Mouse (Mus musculus) thymus, postnatal 25 days (tissue): ENCODE results near the gene Tmem161a.
A peak's percentile ranks its signal among the peaks of the same experiment; 100 is the strongest.

Experiments
- DNase-seq: peaks from one replicate; pipeline ENCODE4 v3.0.0; 2022

Gene Tmem161a

DNA sequence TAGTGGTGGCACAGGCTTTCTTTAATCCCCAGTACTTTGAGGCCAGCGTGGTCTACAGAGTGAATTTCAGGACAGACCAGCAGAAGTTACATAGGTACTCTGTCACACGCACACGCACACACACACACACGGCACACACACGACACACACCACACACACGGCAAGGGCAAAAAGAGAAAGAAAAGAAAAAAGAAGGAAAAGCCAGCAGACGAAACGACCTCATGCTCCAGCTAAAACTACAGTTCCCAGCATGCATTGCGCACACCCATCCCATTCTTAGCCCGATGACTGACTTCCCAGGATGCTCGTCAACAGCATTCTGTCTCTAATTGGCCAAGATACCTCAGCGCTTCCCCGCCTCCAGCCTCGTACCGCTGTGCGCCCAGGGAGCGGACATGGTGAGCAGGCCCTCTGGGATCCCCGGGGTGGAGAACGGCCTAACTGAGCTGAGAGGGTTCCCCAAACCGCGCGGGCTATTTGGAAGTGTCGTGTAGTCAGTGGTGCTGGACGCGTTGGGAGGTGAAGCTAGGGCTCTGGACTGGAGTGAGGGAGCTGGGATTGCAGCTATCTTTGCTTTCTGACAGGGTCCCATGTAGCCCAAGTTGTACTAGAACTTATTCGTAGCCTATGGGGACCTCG lies at the start of gene Tmem161a:
Gene Tmem161a, plus strand, starts transcription at position 314 of the 639 bp plus-strand sequence.
- peak; percentile 89 for DNase-seq

DNA sequence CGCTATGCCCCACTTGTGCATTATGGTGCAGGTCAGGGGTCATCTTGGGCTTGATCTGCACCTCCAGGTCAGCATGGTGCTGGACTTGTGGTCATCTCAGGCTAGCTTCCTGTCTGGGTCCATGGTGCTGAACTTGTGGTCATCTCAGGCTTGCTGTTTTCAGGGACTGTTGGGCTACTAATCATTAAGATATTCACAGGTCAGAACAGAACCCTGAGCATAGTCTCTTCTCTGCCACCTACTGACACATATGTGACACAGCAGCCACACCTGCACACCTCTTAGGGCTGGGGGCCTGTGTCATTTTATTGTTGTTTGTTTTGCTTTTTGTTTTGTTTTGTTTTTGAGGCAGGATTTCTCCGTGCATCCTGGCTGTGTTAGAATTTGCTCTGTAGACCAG lies 49.3 kb upstream of the Tmem161a start:
- peak; percentile 23 for DNase-seq

DNA sequence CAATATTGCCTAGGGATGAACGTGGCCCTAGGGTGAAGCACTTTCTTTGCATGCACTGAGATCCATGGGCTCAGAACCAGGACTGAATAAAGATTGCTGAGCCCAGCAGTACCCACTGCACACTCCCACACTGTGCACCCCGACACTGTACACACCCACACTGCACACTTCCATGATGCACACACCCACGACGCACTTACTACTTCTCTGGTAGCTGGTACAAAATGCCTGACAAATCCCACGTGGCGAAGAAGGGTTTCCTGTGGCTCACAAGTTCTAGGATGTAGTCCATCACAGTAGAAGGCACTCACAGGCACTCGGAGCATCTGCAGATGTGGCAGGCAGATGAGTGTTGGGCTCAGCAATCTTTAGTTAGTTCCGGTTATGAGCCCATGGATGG lies 47.2 kb upstream of the Tmem161a start:
- DNase-seq: no peak

DNA sequence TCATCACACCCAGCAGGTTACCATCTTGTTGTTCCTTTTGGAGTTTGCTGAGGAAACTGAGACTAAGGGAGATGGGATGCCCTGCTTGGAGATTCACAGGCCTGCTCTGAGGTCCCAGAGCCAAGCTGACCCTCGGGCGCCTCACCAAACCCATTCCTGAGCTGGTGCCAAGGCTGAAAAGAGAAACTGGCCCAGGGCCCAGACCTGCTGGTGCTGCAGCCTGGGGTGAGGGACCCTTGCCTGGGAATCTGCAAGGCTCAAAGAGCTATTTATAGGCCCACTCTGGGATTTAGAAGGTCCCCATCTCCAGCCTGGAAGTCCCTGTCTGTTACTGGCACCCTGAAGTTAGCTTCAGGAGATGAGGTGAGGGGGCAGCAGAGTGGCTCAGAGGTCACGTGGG lies 43.7 kb upstream of the Tmem161a start:
- DNase-seq: no peak

DNA sequence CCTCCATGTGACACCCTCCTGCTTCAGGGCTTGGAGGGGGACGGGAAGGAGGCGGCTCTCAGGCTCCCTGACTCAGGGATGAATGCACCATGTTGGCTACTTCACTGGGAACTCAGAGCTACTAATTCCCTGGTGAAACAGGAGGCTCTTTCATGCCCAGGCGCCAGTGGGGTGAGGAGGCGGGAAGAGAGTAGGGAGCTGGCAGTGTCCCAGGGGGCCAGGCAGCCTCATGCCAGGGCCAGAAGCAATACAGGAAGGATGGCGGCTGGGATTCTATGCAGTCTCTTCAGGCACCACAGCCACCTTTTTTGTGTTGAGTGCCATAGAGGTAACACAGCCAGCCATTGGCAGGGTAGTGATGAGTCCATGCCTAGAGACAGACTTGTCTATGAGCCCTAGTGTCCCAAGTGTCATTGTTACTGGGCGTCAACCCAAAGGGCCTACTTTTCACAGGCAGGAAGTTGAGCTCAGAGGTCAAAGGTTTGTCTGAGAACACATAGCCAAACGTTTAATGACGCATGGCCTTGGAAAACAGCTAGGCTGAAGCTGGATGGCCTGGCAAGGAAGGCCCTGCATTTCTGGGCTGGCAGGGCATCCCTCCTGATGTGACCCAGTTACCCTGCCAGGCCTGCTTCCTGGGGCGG lies 42.7 kb upstream of the Tmem161a start:
- DNase-seq: no peak

DNA sequence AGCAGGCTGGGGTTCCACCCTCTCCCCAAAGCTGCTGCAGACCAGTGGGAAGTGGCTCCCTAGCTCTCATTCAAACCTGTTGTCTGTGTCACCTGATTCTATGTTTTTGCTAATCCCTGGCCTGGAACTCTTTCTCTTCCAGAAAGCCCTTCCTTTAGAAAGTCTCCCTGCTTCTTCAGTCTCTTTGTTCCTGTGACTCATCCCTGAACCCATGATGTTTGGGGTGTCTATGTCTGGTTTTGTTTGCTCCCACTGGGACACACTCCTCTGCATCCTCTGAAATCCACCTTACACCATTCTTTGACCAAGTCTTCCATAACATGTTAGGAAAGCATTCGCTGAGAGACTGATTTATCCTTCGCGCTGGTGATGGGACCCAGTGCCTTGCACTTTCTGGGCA lies 42.1 kb upstream of the Tmem161a start:
- DNase-seq: no peak

DNA sequence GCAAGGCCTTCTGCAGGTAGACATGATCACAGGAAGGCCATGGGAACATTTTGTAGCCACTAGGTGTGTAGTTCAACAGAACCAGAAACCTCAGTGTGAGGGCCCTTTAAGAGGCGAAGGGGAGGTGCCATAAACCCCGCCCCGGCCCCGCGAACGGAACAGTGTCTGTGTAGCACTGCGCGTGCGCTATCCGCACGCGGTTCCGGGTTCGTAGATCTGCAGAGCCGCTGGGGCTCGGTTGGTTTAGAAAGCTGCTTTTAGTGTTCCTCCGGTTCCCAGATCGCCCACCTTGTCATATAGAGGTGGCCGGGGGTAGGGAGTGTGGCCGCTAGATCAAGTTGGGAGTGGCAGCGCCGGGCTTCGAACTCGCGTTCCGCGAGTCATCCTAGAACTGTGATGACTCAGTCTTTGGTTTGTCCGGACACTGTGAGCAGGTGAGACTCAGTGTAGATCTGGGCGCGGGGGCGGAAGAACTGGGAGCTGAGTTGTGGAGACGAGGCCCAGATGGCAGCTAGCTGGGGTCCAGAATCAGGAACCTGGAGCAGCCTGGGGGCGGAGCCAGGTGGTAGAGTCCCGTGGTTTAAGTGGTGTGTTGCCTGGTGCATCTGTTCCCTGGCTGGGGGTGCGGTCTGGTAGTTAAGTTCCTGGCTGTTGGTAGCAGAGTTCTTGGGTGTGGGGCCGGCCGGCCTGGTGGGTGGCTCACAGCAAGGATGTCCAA lies 40.8 kb upstream of the Tmem161a start, which contains the start of gene Nr2c2ap:
Gene Nr2c2ap, plus strand, starts transcription at position 168 of the 718 bp plus-strand sequence.
- DNase-seq: peak; percentile 82

GRCm38 (mm10) chr8:70134086-70134485 lies 38.1 kb upstream of the Tmem161a start:
- no peak for DNase-seq

GRCm38 (mm10) chr8:70134931-70135330 lies 37.2 kb upstream of the Tmem161a start:
- no peak for DNase-seq

DNA sequence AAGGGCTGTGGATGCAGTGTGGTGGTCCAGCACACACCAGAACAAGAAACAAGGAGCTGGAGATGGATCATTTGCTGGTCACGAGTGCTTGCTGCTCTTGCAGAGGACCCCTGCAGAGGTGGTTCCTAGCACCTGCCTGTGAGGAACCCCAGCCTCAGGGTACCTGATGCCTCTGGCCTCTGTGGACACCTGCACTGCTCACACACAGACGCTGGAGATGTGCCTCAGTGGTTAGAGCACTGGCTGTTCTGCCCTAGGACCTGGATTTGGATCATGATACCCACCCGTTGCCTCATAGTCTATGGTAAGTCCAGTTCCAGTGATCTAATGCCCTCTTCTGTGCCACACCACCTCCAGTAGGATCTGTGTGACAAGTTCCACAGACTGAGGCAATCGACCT lies 35.6 kb upstream of the Tmem161a start:
- no peak for DNase-seq

- DNase-seq: no peak
Measured at GRCm38 (mm10) chr8:70137890-70138289, 34.3 kb upstream of the Tmem161a start.

- DNase-seq: peak; percentile 99
Measured at GRCm38 (mm10) chr8:70139026-70139857, 32.9 kb upstream of the Tmem161a start, which contains the start of the genes Rfxank, Borcs8 and Mef2b. Gene Rfxank (minus strand): TSS chr8:70139154. Gene Borcs8 (plus strand): TSS chr8:70139499. Gene Mef2b (plus strand): TSS chr8:70139711.

GRCm38 (mm10) chr8:70139981-70140380 lies 32.2 kb upstream of the Tmem161a start:
- DNase-seq: no peak

GRCm38 (mm10) chr8:70147678-70148607 lies 24.2 kb upstream of the Tmem161a start:
- peak; percentile 44 for DNase-seq

GRCm38 (mm10) chr8:70150158-70150557 lies 22.0 kb upstream of the Tmem161a start:
- no peak for DNase-seq

DNA sequence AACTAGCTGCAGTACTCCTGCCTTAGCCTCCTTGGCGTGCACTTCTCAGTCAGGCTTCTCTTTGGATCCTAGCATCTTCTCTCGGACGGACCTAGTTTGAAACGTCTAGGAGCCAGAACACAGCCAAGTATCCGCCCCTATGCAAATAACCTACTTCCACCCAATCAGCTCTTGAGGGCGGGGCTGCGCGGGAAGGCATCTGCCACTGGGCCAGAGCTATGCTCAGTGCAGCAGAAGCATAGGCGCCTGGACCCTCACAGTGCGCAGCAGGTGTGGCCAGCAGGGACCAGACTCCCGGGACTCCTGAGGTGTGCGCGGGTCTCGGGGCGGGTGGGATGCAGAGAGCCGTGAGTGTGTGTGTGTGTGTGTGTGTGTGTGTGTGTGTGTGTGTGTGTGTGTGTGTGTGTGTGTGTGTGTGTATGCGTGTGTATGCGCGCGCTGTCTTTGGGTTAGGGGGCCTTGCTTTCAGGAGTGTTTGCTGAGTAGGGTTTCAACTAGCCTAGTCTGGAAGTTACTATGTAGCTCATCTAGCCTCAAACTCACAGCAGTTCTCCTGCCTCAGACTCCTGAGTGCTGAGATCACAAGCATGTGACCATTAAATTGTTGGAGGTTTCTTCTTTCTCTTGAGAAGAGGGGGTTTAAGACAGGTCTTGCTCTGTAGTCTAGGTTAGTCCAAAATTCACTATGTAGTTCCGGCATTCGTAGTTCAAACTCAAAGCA lies 19.5 kb upstream of the Tmem161a start:
- DNase-seq: peak; percentile 83

- no peak for DNase-seq
Measured at GRCm38 (mm10) chr8:70157240-70157800, 14.8 kb upstream of the Tmem161a start.

DNA sequence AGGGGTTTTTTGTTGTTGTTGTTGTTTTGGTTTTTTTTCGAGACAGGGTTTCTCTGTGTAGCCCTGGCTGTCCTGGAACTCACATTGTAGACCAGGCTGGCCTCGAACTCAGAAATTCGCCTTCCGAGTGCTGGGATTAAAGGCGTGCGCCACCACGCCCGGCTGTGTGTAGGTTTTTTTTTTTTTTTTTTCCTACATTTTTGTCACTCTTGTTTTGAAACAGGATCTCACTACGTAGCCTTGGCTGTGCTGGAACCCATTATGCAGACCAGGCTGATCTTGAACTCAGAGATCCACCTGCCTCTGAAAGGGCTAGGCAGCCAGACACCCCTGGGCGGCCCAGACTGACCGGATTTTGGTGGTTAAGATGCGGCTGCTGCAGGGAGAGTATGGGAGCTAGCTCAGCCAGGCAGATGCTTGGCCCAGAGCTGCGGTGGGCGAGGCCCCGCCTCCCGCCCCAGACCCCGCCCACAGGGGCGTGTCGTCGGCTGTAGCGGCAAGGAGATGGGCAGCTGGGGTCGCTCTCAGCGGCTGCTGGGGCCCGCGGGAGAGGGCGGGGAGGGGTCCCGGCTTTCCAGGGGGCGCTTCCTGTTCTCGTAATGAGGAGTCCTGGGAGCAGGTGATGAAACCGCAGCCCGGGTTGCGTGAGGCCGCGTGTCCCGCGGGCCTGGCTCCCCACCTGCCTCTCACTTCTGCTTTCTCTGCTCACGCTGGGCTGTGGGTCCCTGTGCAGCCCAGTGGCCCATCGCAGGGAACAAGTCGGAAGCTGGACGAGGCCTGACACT lies 13.9 kb upstream of the Tmem161a start:
- DNase-seq: peak; percentile 92

GRCm38 (mm10) chr8:70159211-70159610 lies 12.9 kb upstream of the Tmem161a start:
- no peak for DNase-seq

- peak; percentile 55 for DNase-seq
Measured at GRCm38 (mm10) chr8:70160015-70160414, 12.1 kb upstream of the Tmem161a start.
